ENCODE assay signal across 14 mouse cellular contexts in genomic region chr14:76605931-76606534, GRCm38 (mm10). TPM values are rescaled to one million over a fixed set of nuclear protein-coding genes. Genes with fewer than 3 reads are reported as not detected.
DNase-seq lines count a peak whose midpoint lies in the region; ATAC-seq lines count a peak whose summit lies in the region.
"Had no signal": no experiment of that assay in that cellular context is flagged by ENCODE, and none has a peak within 500 bp of the region (broad histone marks: within the 10 kb centered on the region; RNA-seq: fewer than 3 reads in every experiment).

No protein-coding gene starts in this region.

- DNase-seq in hindbrain, embryonic 10.5 days (ENCODE audit: low spot score): no peak
- no peak for DNase-seq in hindbrain, embryonic 11.5 days (ENCODE audit: low spot score)
- peak; percentile 44 to 47 for DNase-seq in right cerebral cortex, adult 2 months (ENCODE audit: low spot score in 2 of 2)
- DNase-seq in right cerebral cortex, postnatal 14 days: no peak
- no peak for DNase-seq in adrenal gland, postnatal 4 days (ENCODE audit: low spot score in 2 of 2)
- DNase-seq in layer of hippocampus, adult 11-12 months (ENCODE audit: low spot score): no peak
- DNase-seq: adrenal gland, postnatal 25 days; cerebellum, adult 11-12 months; gastrocnemius, postnatal 10 days; kidney, postnatal 4 days had no signal

- H3K36me3 ChIP-seq in hindbrain, embryonic 10.5 days: no peaks in the 10 kb centered on the region
- no peaks in the 10 kb centered on the region for H3K36me3 ChIP-seq in hindbrain, embryonic 11.5 days (ENCODE audit: control insufficient read depth, insufficient read depth, low read length)
- H3K36me3 ChIP-seq in limb, embryonic 12.5 days: no peaks in the 10 kb centered on the region
- H3K36me3 ChIP-seq: heart, embryonic 13.5 days had no signal

- peaks cover 26% of the 10 kb centered on the region for H3K4me1 ChIP-seq in hindbrain, embryonic 10.5 days (replicated peaks)
- no peaks in the 10 kb centered on the region for H3K4me1 ChIP-seq in hindbrain, embryonic 11.5 days (replicated peaks; ENCODE audit: control insufficient read depth, insufficient read depth, low read length)
- H3K4me1 ChIP-seq in limb, embryonic 12.5 days (replicated peaks): peaks cover 39% of the 10 kb centered on the region

- H3K27ac ChIP-seq in hindbrain, embryonic 10.5 days: peak overlapping the region; percentile 24; the same call in 1 of the 2 replicates
- H3K27ac ChIP-seq in hindbrain, embryonic 11.5 days (ENCODE audit: low read depth, low read length): no peak overlapping the region
- H3K27ac ChIP-seq in limb, embryonic 12.5 days: peak overlapping the region; percentile 83
- H3K27ac ChIP-seq: heart, embryonic 13.5 days had no signal

- no peak overlapping the region for H3K9ac ChIP-seq in hindbrain, embryonic 11.5 days (ENCODE audit: low read depth, low read length)
- no peak overlapping the region for H3K9ac ChIP-seq in limb, embryonic 12.5 days (replicated peaks)
- H3K9ac ChIP-seq: heart, embryonic 13.5 days had no signal

- peaks cover 5% of the 10 kb centered on the region; the same call in 1 of the 2 replicates for H3K27me3 ChIP-seq in hindbrain, embryonic 10.5 days (ENCODE audit: insufficient read depth, poor library complexity, severe bottlenecking)
- H3K27me3 ChIP-seq in hindbrain, embryonic 11.5 days (ENCODE audit: control insufficient read depth, insufficient read depth, low read length): no peaks in the 10 kb centered on the region
- H3K27me3 ChIP-seq in limb, embryonic 12.5 days: no peaks in the 10 kb centered on the region
- H3K27me3 ChIP-seq: heart, embryonic 13.5 days had no signal

- 79% methylated on average over 13 of the region's 13 CpGs for WGBS in hindbrain, embryonic 10.5 days
- 71% methylated on average over 13 of the region's 13 CpGs for WGBS in hindbrain, embryonic 11.5 days
- 31% methylated on average over 13 of the region's 13 CpGs for WGBS in limb, embryonic 12.5 days

- no peak overlapping the region for H3K4me2 ChIP-seq in hindbrain, embryonic 11.5 days (replicated peaks; ENCODE audit: low read depth, low read length)
- H3K4me2 ChIP-seq in limb, embryonic 12.5 days: peak overlapping the region; percentile 23
- H3K4me2 ChIP-seq: heart, embryonic 13.5 days had no signal

- H3K4me3 ChIP-seq in hindbrain, embryonic 10.5 days: no peak overlapping the region
- no peak overlapping the region for H3K4me3 ChIP-seq in hindbrain, embryonic 11.5 days (ENCODE audit: low read depth, low read length)
- H3K4me3 ChIP-seq in limb, embryonic 12.5 days (replicated peaks): no peak overlapping the region
- H3K4me3 ChIP-seq: heart, embryonic 13.5 days had no signal

- no peaks in the 10 kb centered on the region for H3K9me3 ChIP-seq in hindbrain, embryonic 10.5 days
- H3K9me3 ChIP-seq in hindbrain, embryonic 11.5 days (ENCODE audit: control insufficient read depth, low read length): no peaks in the 10 kb centered on the region
- no peaks in the 10 kb centered on the region for H3K9me3 ChIP-seq in limb, embryonic 12.5 days
- H3K9me3 ChIP-seq: heart, embryonic 13.5 days had no signal

- no peak for ATAC-seq in hindbrain, embryonic 11.5 days (ENCODE audit: low FRiP score)
- peak; percentile 63; the same call in 1 of the 2 replicates for ATAC-seq in limb, embryonic 12.5 days (ENCODE audit: insufficient number of reproducible peaks, insufficient read depth, low FRiP score, low TSS enrichment, low read depth)
- ATAC-seq: CD4-positive, CD25-positive, alpha-beta regulatory T cell, adult 4 months had no signal

RNA-seq across cellular contexts. Expression of gene Serp2, which starts 49.3 kb away (rescaled TPM):
- 26.3 and 43.3 TPM in 2 replicates for polyA plus RNA-seq in hindbrain, embryonic 10.5 days (2016; fragmentation: Nextera tagmentation; extraction: Ambion mirVana)
- 46.1 TPM in 2 replicates for polyA plus RNA-seq in hindbrain, embryonic 11.5 days (2014; fragmentation: Nextera tagmentation; extraction: Ambion mirVana)
- 15.5 and 16.2 TPM in 2 replicates for polyA plus RNA-seq in limb, embryonic 12.5 days (2016; fragmentation: Nextera tagmentation; extraction: Ambion mirVana)
- 10 to 100 TPM; 15.5 to 16.0 TPM for total RNA-seq in adrenal gland, postnatal 4 days (2021)
- total RNA-seq: monocyte, adult 5-6 weeks had no signal

Comparison
In these comparisons a context has a peak if more than half of its experiments do, and no peak if none do; other contexts are left out.
1. DNase-seq: peak in right cerebral cortex, adult 2 months (2 of 2); none in hindbrain, embryonic 10.5 days (single experiment), hindbrain, embryonic 11.5 days (single experiment), right cerebral cortex, postnatal 14 days (single experiment), adrenal gland, postnatal 4 days (0 of 2) and layer of hippocampus, adult 11-12 months (single experiment).